Mouse (Mus musculus) lung, postnatal 0 days (tissue): ENCODE results near the gene Ldb3.

Experiments
- CTCF ChIP-seq: IDR thresholded peaks from 2 replicates; pipeline ENCODE4 v1.5.1; 2016; ENCODE audit warnings: antibody characterized with exemption, mild to moderate bottlenecking
- EP300 ChIP-seq: IDR thresholded peaks from 2 replicates; pipeline ENCODE4 v1.6.1; 2016; ENCODE audit warnings: antibody characterized with exemption, mild to moderate bottlenecking, control low read depth

- TF ChIP-seq EP300 (no peak), CTCF (no peak)
Observed at GRCm38 (mm10) chr14:34601910-34602309, 13.4 kb upstream of the Ldb3 start.
